Mouse (Mus musculus): ENCODE results near the gene Decr2.
"Not testable (repeated sequence)": the region's sequence is repeated elsewhere in the genome, so short reads cannot be mapped to it uniquely, and the experiment has no call there.

Decr2 gene

GRCm38 (mm10) chr17:26113181-26113948 lies 23.2 kb upstream of the Decr2 start, which contains the start of gene Tmem8:
TSS of gene Tmem8 (plus strand) at chr17:26113299.
- DNase-seq (ENCODE audit: low spot score), result peak; percentile 67

GRCm38 (mm10) chr17:26112751-26113150 lies 22.6 kb upstream of the Decr2 start:
- DNase-seq (ENCODE audit: low spot score), result no peak

- no peak for DNase-seq (ENCODE audit: low spot score)
Observed at GRCm38 (mm10) chr17:26111722-26112121, 21.6 kb upstream of the Decr2 start.

DNA sequence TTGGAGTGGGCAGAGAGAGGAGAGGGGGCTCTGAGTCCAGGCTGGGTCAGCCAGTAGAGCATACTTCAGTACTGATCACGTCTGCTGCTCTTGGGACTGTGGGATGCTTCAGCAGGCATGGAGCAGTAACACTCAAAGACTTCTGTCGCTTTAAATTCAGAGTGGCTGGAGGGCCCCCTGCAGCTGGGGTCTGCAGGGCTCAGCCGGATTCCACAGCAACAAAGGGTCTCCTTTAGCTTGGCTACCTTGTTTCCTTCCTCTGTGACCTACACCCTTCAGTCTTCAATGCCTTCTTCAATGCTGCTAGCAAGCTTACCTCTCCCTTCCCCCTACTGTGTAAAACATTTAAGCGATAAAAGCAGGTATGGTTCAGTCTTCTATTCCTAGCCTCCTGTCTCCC lies 20.9 kb upstream of the Decr2 start:
- DNase-seq (ENCODE audit: low spot score), result no peak

DNA sequence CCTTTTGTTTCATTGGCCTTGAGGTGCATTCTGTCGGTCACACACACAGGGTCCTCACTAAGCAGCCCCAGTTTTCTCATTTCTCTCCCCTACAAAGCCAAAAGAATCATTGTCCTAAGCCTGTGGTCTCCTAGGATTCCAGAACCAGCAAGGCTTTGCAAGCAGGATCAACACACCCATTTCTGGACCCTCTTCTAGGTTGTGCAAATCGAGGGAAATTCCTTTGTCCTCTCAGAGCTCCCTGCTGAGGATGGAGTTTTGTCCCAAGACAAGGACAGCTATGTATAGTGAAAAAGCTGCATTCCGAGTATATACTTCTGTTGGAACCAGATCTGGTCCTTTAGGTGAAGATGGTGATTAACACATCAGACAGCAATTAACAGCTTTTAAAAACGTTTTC lies 20.0 kb upstream of the Decr2 start:
- no peak for DNase-seq (ENCODE audit: low spot score)

DNA sequence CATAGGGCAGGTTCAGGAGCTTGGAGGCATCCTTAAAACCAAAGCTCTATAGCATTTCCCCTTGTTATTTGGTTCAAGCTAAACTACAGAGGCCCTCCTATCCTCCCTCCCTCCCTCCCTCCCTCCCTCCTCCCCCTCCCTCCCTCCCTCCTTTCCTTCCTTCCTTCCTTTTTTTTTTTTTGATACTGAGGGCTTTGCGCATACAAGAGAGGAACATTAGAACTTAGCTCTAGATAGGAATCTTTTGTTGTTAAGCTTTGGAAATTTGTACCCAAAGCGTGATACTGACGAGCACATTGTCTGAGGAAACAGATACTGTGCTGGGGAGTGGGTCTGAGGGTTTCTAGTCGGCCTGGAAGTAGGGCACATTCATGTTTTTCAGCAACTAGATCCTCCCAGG lies 15.5 kb upstream of the Decr2 start:
- no peak for DNase-seq (ENCODE audit: low spot score)

DNA sequence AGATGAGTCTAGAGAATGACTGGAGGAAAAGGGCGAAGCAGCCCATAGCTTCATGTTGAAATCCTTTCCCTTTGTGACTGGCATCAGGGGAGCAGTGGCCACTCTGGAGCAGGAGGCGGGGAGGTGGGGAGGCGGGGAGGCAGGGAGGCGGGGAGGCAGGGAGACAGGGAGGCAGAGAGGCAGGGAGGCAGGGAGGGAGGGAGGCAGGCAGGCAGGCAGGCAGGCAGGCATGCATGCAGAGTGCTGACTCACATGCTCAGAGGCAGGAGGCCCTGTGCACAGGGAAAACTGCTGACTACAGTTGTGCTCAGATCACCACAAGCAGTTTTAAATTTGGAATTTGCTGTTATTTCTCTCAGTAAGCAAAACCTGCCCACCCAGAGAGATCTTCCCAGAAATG lies 11.3 kb upstream of the Decr2 start:
- DNase-seq (ENCODE audit: low spot score), result no peak

DNA sequence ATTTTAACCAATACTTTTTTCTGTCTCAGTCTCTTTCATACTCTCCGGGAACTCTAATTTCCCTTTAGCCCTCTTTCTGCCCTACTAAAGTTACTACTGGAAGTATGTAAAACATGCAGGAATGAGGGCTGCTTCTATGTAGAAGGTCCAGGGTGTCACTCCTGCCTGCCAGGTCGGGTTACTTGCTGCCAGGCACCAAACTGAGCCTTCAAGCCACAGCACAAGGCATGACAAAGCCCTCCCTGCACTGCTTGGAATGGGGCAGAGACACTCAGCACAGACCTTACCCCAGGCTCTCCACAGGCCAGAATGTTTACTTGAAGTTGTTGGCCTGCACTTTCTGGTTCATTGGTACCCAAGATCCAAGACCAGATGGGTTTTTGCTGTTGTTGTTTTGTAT lies 10.0 kb upstream of the Decr2 start:
- no peak for DNase-seq (ENCODE audit: low spot score)

- not testable (repeated sequence) for DNase-seq (ENCODE audit: low spot score)
Observed at GRCm38 (mm10) chr17:26099316-26099715, 9.2 kb upstream of the Decr2 start.

GRCm38 (mm10) chr17:26098461-26098860 lies 8.3 kb upstream of the Decr2 start:
- DNase-seq (ENCODE audit: low spot score), result no peak

DNA sequence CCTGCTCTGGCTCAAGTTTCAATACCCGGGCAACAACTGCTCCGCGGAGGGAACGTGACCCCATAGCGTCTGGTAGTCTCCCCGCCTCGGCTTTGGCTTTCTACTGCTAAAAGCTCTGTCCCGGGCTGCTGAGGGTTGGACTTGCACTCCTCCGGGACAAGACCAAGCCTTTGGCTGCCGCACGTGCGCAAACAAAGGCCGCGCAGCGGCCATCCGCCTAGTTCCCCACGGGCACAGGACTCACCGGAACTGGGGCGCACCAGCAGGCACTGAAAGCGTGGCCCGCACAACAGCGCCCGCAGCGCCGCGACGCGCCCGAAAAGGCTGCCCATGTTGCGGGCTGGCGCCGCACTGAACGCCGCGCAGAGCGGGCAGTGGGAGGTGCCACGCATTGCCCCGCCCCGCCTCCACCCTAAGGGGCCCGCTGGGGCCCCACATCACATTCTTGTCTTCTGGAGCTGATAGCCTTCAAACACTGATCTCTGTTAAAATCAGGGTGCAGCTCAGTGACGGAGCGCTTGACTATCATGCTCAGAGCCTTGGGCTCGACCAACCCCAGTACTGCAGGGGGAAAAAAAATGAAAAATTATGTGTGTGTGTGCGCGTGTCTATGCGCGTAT lies 5.1 kb upstream of the Decr2 start, which contains the start of gene Nme4:
TSS of gene Nme4 (minus strand) at position 482 of the 620 bp plus-strand sequence.
- DNase-seq (ENCODE audit: low spot score), result peak; percentile 51

DNA sequence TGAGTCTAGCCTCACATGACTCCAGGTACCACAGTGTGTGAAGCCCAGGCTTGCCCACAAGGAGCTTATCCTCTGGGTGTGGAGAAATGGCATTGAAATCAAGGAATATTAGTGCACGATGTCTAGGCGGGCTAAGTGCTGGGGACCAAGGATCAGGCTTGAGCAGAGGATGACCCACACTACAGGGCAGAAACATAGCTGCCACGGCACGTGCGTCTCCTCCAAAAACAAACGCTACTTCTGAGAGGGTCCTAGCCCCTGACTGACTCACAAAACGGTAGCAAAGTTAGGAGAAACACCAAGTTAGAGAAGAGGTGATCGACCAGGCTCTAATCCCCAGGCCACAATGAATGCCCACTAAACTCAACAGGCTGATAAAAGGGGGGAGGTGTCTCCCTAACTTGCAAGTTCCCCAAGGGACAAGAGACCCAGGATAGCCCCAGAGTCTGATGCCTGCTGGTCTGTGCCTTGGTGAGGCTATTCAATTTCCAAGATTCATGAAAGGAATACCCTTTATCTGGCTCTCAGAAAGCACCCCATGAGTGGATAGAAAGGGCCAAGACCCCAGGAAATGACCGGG lies 4.5 kb upstream of the Decr2 start:
- no peak for DNase-seq (ENCODE audit: low spot score)

GRCm38 (mm10) chr17:26087059-26087564 lies 3.0 kb downstream of the Decr2 start:
- DNase-seq (ENCODE audit: low spot score), result no peak

DNA sequence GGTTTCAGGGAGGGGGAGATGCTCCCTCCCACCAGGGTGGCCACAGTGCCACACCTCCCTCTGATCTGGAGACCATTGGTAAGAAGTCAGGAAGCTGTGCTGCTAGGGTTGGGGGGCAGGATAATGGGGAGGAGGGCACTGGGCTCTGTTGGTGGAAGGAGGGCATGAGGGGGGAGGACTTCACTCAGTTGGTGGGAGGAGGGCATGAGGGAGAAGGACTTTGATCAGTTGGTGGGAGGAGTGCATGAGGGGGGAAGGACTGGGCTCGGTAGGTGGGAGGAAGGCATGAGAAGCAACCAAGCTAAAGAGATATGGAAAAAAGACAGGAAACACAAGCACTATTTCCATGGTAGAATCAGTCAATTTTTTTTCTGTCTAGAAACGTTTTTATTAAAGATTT lies 9.3 kb downstream of the Decr2 start:
- no peak for DNase-seq (ENCODE audit: low spot score)

DNA sequence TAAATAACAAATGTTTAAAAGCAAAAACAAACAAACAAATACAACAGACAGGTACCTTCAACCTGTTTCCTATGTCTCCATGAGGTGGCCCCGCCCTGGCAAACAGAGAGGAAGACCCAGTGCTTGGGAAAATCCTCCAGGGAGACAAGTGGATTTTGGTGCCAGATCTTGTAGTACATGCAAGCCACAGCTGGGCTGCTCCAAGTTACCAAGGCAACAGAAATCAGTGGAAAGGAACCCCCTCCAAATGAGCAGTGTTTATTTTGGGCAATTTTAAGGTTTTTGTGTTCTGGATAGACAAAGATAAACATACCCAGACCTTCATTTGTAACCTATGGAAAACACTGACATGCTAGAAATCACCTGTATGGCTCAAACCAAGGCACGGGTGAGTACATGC lies 11.3 kb downstream of the Decr2 start:
- no peak for DNase-seq (ENCODE audit: low spot score)

GRCm38 (mm10) chr17:26075246-26075645 lies 14.9 kb downstream of the Decr2 start:
- no peak for DNase-seq (ENCODE audit: low spot score)

DNA sequence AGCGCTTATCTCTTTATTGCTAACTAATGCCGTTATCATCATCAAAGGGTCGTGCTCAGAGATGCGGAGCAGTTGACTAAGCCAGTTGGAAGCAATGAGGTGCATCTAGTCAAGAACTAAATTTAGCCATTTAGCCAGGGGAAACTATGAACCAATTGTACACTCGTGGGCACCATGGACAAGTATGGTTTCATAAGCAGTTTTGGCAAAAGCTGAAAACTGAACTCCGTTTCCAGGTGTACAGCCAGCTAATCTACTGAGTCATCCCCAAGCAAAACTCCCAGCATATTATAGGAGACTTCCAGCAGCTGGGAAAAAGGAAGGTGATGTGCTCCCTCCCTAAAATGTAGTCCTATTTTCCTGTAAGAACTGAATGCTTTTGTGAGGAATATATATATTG lies 20.0 kb downstream of the Decr2 start:
- DNase-seq (ENCODE audit: low spot score), result no peak

GRCm38 (mm10) chr17:26068831-26069739 lies 21.1 kb downstream of the Decr2 start, which contains the start of gene Rab11fip3:
TSS of gene Rab11fip3 (minus strand) at chr17:26069555.
- DNase-seq (ENCODE audit: low spot score), result peak; percentile 74

DNA sequence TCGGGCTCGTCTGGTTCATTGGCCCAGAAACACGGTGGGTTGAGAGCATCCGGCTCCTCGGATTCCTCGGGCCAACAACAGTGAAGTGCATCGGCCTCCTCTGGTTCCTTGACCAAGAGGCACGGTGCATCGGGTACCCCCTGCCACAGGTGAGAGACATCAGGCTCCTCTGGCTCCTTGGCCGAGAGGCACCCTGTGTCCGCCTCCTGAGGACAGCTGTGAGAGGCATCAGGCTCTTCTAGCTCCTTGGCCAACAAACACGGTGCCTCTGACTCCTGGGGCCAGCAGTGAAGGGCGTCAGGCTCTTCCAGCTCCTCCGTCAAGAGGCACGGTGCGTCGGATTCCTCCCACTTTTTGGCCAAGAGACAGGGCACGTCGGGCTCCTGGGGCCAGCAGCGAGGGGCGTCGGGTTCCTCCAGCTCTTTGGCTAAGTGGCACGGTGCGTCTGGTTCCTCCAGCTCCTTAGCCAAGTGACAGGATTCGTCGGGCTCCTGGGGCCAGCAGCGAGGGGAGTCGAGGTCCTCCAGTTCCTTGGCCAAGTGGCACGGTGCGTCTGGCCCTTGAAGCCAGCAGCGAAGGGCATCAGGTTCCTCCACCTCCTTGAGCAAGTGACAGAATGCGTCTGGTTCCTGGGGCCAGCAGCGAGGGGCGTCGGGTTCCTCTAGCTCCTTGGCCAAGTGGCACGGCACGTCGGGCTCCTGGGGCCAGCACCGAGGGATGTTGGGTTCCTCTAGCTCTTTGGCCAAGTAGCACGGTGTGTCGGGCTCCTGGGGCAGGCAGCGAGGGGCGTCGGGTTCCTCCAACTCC lies 21.9 kb downstream of the Decr2 start:
- no peak for DNase-seq (ENCODE audit: low spot score)

- no peak for DNase-seq (ENCODE audit: low spot score)
Observed at GRCm38 (mm10) chr17:26066488-26067020, 23.6 kb downstream of the Decr2 start.

- DNase-seq (ENCODE audit: low spot score), result no peak
Observed at GRCm38 (mm10) chr17:26064916-26065315, 25.2 kb downstream of the Decr2 start.
